Mouse (Mus musculus): ENCODE data around the gene Il1f10.

Il1f10 gene

GRCm38 (mm10) chr2:24290896-24291295 is at the start of gene Il1f10:
Il1f10 (plus strand) TSS chr2:24291196.
- DNase-seq (ENCODE audit: low spot score), result no peak

- no peak for DNase-seq (ENCODE audit: low spot score)
These were observed 23.5 kb upstream of the Il1f10 start for GRCm38 (mm10) chr2:24267503-24267902.

GRCm38 (mm10) chr2:24273619-24274018 is 17.4 kb upstream of the Il1f10 start:
- no peak for DNase-seq (ENCODE audit: low spot score)

GRCm38 (mm10) chr2:24275146-24275545 is 15.8 kb upstream of the Il1f10 start:
- DNase-seq (ENCODE audit: low spot score), result no peak

GRCm38 (mm10) chr2:24276654-24277053 is 14.3 kb upstream of the Il1f10 start, which contains the start of gene Il1f5:
Il1f5 (plus strand) TSS chr2:24276954.
- DNase-seq (ENCODE audit: low spot score), result no peak

GRCm38 (mm10) chr2:24294616-24295015 is 3.6 kb downstream of the Il1f10 start:
- DNase-seq (ENCODE audit: low spot score), result no peak

- DNase-seq (ENCODE audit: low spot score), result peak; percentile 9
These were observed 5.8 kb downstream of the Il1f10 start for GRCm38 (mm10) chr2:24296837-24297236.

- peak; percentile 15 for DNase-seq (ENCODE audit: low spot score)
These were observed 20.5 kb downstream of the Il1f10 start for GRCm38 (mm10) chr2:24311302-24312001.

- no peak for DNase-seq (ENCODE audit: low spot score)
These were observed 25.9 kb downstream of the Il1f10 start for GRCm38 (mm10) chr2:24316919-24317318.

- no peak for DNase-seq (ENCODE audit: low spot score)
These were observed 27.1 kb downstream of the Il1f10 start for GRCm38 (mm10) chr2:24317919-24318598.

GRCm38 (mm10) chr2:24335333-24335732 is 44.3 kb downstream of the Il1f10 start:
- DNase-seq (ENCODE audit: low spot score), result no peak

GRCm38 (mm10) chr2:24336545-24336944 is 45.5 kb downstream of the Il1f10 start, which contains the start of gene Il1rn:
Il1rn (plus strand) TSS chr2:24336853.
- no peak for DNase-seq (ENCODE audit: low spot score)

GRCm38 (mm10) chr2:24341395-24341885 is 50.4 kb downstream of the Il1f10 start:
- DNase-seq (ENCODE audit: low spot score), result no peak

Data from spleen, adult 12 weeks (tissue).